Mouse (Mus musculus): Measurements from ENCODE around the gene Bfsp2. TPM values are rescaled to one million over a fixed set of nuclear protein-coding genes. Genes with fewer than 3 reads are reported as not detected.
A peak's percentile ranks its signal among the peaks of the same experiment; 100 is the strongest.
"Not testable (repeated sequence)": the region's sequence is repeated elsewhere in the genome, so short reads cannot be mapped to it uniquely, and the experiment has no call there.

Bfsp2 gene
- total RNA-seq, 2 experiments from 2014 or later, result 2.2 to 3.6 TPM

DNA sequence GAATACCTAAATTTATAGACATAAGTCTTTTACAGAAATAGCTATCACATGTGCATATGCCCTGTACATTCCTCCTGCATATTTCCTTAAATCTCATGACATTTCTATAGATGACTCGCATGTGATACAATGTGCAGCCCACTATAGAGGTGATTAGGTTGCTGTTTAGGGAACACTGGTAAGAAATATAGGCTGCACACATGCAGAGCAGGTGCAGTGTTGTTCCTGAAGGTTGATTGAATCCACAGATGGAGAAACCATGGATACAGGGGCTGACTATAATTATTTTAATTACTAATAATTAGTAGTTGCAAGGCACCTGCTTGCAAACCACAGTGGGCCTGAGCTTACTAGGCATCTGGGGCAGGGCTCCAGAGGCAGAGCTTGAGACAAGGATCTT, 48.5 kb downstream of the Bfsp2 start:
- no peak for DNase-seq (ENCODE audit: low spot score in 2 of 2)

DNA sequence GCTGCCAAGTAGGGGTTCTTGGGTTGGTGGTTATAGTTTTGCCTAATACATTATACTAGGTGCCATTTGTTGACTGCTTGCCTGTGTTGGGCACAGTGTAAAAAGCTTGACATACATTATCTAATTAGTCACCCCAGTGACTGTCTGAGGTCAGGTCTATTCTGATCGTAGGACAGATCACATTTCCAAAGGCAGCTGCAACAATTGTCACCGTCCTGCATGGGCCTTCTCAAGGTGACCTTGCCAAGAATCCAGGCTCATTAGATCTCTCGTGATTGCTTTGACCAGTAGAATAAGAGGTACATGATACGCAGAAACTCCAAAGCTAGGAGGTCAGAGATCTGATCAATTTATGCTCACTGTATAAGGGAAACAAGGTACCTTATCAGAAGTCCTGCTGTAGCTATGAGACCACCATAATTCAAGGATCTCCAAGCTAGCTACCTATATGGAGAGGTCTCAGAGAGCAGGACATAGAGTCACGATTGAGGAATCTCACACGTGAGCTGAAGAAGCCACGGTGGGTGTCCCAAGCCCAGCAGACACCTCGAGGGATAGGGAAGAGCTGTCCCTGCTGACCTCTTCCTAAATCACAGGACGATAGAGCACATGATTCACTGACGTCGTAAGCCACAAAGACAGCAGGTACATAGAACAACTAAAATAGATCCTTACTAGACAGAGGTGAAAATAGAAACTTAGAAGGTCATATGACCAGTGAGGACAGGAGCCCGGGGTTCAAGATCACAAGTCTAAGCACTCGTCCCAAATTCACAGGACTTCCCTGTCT, 49.6 kb downstream of the Bfsp2 start:
- DNase-seq (ENCODE audit: low spot score in 2 of 2), result no peak

DNA sequence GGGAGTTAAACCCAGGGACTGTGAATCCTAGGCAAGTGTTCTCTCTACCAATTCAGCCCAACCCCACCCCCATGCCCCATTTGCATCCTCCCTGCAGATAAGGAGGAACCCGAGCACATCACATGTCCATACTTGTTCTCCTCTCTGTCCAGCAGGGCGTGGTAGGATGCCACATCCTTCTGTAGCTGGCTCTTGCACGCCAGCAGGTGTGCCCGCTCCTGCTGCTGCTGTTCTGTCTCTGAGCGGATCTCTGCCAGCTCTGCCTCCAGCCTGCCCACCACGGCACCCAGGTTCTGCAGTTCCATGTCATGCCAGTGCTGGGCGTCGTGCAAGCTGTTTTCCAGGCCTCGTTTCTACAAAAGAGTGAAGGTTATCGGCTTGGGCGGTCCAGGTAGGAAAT, 53.8 kb downstream of the Bfsp2 start:
- DNase-seq (ENCODE audit: low spot score in 2 of 2), result no peak

DNA sequence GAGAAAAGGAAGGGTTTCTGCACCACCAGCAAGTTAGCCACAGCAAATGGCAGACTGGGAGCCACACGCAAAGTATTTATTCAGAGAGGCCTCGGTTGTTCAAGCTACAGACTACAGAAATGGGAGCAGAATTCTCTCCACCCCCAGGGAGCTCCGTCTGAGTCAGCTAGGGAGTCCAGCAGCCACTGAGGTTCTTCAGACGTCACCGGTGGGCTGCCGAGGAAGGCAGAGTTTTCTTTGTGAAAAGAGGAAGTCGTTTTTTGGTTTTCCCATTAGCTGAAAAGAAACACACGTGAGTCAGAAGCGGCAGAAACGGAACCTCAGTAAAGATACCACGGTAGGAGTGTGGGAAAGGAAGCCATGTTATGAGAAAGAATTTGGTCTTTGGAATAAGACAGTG, 55.4 kb downstream of the Bfsp2 start:
- DNase-seq (ENCODE audit: low spot score in 2 of 2), result no peak

DNA sequence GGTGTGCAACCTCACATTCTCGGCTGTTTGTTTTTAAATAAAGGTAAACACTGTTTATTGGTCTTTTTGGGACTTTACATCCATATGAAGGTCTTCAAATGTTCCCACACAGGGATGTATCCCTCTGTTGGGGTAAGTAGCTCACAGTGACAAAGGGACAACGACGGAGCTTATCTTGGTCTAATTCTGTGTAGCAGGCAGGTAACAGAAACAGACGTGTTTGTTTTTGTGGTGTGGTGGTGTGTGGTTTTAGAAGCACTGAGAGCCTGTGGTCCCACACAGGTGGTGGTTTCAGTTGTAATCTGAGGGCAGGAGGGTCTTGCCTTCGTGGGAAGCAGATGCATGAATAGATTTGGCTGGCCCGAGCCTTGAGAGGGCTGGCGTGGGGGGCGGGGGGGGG, 56.3 kb downstream of the Bfsp2 start:
- DNase-seq (ENCODE audit: low spot score in 2 of 2), result no peak

DNA sequence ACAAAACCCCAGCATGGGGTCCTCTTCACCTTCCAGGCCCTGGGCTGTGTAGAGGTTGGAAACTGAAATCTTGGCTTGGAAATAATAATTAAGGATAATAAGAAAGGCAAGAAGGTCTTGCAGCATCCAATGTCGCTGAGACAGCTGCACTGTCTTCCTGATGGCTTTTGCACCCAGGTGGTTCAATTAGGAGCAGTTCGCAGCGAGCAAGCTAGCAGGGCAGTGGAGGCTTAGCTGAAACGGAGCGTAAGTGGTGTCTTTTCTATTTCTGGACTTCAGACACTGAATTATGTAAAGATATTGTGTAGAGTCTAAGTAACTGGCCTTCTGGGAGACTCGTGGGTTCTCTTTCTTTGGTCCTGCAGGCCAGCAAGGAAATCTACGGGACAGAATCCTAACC, 56.8 kb downstream of the Bfsp2 start:
- DNase-seq (ENCODE audit: low spot score in 2 of 2), result no peak

DNA sequence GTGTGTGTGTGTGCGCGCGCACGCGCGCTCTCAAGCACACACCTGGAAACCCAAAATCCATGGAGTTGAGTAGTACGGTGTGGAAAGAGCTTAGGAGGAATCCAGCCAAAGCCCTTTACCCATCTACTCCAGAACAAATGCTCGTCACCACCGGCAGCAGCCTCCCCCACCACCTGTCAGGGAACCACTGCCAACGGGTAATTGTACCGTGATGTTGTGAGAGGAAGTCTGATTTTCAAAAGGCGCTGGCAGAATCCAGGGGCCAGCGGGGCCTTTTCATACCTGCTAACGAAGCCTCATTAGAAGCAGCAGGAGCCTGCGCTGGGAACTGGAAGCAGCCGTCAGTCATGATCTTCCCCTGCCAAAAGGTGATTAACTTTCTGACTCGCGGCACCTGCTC, 57.4 kb downstream of the Bfsp2 start:
- DNase-seq (ENCODE audit: low spot score in 2 of 2), result peak; percentile 44 to 57

DNA sequence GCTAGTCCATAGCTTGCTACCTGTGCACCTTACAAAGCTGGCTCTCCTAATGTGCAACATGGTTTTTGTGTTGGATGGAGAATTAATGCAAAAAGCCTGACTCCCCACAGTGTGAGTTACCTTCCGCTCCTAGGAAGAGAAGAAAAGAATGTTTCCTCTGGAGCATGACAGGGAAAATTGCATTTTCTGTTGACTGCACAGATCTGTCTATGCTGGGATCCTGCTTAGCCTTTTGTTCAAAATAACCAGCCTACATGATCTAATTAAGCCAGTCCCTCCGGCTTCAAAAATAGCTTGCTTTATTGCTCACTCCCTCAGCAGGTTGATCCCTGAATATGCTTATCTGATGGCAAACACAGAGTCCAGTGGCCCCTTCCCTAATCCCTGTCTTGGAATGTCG, 59.4 kb downstream of the Bfsp2 start:
- DNase-seq (ENCODE audit: low spot score in 2 of 2), result no peak

DNA sequence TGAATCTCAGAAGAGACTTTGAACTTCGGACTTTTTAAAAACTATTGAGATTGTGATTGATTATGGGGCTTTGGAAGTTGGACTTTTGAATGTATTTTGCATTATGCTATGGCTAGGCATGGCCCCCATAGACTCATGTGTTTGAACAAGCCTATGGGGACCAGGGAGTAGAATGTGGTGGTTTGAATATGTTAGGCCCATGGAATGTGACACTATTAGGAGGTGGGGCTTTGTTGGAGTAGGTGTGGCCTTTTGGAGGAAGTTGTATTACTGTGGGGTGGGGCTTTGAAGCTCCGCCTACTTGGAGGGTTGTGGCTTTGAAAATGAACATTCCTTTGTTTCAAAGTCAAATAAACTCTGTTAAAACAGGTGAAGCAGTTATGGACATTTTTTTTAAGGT, 61.4 kb downstream of the Bfsp2 start:
- no peak for DNase-seq (ENCODE audit: low spot score in 2 of 2)

DNA sequence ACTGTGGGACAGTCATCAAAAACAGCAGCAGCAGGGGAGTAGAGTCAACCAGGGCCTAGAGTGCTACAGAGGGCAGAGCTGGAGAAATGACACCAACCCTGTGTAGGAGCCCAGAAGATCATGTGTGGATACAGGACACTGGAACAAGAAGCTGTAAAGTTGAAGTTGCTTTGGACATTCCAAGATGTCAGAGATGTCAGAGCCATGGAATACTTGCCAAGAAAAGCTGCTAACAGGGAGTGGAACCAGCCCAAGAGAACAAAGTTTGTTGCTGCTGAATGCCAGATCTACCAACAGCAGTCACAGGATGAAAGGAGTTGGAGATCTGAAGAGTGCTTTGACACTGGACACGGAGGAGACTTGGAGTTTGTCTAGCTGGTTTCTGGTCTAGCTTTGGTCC, 62.0 kb downstream of the Bfsp2 start:
- DNase-seq (ENCODE audit: low spot score in 2 of 2), result not testable (repeated sequence)

DNA sequence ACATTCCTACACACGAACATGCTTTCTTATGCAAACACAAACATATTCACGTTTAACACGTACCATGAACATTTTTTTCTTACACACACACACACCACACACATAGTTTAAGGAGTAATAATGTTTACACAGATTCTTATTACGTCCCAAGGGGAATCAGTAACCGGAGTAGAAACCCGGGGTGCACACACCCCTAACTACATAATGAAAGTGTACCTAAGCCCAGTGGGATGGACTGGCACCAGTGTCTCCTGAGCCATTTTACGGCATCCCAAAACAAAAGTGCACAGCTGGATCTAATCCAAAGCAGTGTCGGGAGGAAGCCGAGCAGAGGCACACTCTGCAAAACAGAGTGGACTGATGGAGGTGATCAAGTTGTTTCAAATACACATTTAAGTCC, 66.8 kb downstream of the Bfsp2 start:
- no peak for DNase-seq (ENCODE audit: low spot score in 2 of 2)

DNA sequence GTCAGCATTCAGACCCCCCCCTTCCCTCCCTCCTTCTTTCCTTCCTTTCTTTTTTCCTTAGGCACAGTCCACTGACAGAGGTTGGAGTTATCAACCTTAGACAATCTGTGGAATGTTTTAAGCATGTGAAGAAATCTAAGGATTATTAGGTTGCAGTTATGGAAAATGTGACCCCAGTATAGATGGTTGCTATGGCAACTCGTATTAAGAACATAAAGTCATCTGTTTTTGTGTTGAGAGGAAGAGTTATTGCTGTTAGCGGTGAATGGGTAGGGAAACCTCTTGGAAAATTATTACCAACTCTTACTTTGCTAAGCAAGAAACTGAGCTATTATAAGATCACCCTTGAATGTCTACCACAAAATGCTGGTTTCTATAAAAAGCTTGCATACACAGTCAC, 71.1 kb downstream of the Bfsp2 start:
- no peak for DNase-seq (ENCODE audit: low spot score in 2 of 2)

DNA sequence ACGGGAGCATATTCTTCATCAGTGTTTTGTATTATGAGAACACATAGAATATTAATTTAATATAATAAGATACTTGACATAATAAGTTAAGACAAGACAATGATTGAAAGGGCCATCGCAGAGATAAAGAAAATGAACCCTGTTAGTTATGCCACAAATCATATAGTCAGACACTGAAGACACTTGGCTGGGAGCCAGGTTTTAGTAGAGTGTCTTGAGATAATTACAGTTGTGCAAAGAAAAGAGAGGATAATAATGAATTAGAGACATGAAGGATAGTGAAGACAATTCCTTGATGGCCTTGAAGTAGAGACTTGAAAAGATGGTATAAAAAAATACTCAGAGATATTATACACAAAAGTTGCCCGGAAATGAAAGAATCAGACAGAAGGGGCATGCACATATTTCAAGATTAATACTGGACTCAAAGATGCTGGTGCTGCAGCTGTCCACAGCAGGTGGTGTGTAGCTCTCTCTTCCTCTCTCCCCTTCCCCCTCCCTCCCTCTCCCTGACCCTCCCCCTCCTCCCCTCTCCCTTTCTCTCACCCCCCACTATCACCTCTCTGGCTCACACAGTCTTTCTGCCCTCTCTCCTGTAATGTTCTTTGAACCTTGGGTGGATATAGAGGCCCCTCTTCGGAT, 72.0 kb downstream of the Bfsp2 start:
- DNase-seq (ENCODE audit: low spot score in 2 of 2), result no peak

DNA sequence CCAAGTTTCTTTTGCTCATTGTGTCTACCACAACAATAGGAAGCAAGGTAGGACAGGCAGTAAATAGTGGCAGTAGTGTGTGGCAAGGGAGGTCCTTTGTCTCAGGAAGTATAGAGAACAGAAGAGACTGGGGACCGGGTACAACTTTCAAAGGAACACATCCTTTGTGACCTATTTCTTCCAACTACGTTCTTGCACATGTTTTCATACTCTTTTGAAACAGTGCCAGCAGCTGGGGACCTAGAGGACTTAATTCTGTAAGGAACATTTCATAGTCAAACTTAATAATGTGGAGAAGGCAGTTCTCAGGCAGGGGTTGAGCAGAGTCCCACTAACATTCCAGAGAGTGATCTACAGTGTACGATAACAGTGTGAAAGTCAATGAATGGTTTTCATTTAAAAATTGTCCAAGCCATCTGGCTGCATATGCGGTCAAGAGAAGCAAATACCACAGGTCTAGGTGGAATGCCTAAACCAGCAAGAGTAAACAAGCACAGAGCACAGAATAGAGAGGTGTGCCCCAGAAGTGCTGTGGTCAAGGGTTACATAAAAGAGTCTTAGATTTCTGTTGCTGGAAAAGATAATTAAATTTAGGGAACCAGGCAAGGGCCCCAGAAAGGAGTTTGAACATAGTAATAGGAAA, 76.8 kb downstream of the Bfsp2 start:
- DNase-seq (ENCODE audit: low spot score in 2 of 2), result no peak

DNA sequence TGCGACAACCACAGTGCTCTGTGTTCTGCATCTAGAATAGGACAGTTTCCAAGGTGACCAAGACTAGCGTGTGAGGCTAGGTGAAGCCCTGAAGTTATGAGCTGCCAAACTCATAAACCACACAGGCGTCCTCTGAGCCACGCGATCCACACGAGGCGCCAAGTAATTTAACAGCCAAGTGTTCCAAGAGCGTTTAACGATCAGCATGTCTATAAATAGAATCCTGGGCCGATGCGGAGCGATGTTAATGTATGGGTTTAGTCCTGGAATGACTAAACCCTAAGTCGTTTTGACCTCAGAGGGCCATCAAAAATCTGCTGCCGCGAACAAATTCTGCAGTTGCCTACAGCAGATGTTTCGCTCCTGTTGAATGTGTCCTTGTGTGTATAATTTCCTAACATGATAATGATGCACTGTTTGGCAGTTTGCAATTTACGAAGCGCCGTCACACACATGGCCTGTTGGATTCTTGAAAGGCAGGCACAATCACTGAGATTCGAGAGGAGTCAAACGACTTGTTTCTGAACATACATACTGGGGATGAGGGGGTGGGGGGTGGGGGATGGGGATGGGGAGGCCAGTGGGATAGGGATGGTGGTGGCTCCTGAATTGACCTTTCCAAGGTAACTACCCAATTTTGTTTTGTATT, 81.6 kb downstream of the Bfsp2 start:
- DNase-seq (ENCODE audit: low spot score in 2 of 2), result peak; percentile 13 to 28

DNA sequence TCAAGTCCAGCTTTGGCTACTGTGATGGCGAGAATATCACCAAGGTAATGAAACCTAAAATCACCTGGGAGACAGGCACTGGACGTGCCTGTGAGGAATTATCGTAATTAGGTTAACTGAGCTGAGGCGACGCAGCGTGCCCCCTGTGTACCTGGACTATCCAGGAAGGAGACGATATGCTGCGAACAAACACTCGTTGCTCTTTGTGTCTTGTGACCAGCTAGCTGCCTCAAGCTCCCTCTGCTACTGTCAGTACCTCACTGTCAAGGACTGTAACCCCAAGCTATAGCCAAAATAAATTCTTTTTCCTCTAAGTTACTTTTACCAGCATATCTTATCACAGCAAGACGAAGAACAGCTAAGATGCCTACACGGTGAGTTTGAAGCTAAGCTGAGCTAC, 87.0 kb downstream of the Bfsp2 start:
- no peak for DNase-seq (ENCODE audit: low spot score in 2 of 2)

DNA sequence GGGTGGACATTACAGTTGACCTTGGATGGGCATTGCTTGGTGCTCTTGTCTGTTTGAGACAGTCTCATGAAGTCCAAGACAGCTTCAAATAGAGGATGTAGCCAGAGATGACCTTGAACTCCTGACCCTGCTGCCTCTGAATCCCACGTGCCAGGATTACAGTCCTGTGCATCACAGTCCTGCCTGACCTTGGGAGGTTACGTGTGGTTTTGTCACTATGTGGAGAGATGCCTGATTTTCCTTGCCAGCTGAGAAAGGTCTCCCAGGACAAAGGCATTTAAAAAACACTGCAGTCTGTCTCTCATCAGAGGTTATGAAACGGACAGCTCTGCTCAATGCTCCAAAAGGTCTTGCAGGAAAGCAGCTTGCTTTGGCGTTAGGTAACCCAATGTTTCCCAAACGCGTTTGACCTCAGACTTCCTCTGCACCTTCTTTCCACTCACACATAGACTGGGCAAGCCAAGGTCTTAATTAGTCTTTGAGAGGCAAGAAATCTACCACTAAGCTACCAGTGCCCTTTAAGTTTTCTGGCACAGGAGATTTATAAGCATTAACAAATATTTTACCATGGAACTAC, 88.3 kb downstream of the Bfsp2 start:
- DNase-seq (ENCODE audit: low spot score in 2 of 2), result no peak

DNA sequence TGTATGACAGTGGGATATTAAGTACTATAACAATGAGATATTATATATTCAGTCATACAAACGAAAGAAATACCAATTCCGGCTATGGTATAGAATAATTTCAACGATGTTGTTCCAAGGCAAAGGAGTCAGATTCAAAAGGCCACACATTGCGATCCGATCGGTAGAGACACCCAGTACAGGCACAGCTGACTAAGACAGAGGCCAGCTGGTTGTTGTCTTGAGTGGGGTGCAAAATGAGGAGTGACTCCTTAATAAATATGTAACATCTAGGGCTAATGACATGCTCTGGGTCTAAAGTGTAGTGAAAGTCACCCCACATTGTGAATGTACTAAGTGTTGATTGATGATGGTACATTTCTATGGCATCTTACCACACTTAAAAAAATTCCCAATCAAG, 91.0 kb downstream of the Bfsp2 start:
- no peak for DNase-seq (ENCODE audit: low spot score in 2 of 2)

DNA sequence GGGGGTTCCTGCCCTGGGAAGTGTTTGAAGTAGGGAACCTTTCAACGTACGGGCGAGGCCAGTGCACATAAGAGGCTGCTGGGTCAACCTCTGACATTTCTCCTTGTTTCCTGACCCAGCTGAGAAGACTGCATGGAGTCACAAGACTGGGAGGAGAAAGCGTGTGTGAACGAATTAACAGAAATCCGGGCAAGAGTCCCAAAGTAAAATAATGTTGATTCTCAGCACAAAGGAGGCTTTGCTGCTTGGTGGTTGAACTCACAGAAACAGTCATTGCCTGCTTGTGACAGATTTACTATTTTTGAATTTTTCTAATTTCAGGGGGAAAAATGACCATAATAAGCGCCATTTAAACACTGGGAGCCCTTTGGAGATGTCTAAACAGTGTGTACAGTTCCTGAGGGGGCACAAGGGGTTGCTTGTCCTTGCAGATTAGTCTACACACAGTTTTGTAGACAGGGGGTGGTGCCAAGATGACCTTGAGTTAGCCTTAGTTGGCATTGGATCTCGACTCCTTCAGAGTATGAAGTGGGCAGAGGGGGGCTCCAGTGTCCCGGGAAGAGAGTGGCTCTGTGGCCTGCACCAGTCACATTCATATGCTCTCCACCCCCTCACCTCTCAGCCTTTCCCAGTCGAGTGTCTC, 93.1 kb downstream of the Bfsp2 start:
- no peak for DNase-seq (ENCODE audit: low spot score in 2 of 2)

DNA sequence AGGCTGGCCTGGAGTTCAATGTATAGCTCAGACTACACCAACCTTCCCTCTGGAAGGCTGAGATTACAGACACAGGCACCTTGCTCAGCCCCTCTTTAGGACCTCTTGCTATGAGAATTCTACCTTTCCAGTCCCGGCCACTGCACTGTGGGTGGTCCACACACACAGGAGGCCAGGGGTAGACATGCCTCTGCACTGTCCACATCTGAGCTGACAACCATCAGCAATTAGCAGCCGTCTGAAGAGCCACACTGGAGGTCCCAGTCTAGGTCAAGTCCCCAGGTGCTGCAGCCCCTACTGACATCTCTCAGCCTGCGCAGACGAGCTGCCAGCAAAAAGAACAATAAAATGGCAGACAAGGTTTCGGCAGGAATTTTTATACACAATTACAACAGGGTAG, 93.6 kb downstream of the Bfsp2 start:
- DNase-seq (ENCODE audit: low spot score in 2 of 2), result no peak

DNA sequence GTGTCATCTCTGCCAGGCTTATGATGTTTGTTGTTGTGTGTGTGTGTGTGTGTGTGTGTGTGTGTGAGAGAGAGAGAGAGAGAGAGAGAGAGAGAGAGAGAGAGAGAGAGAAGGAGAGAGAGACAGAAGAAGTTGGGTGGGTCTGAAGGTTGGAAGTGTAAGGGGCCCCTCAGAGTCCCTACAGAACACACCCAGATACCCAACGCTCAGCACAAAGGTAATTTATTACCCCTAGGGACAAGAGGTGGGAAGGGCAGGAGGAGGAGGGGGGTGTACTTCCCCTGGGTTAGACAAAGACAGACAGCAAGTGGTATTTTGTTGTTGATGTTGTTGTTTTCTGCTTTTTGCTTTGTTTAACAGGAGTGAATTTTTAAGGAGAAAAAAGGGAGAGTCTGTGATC, 94.6 kb downstream of the Bfsp2 start:
- no peak for DNase-seq (ENCODE audit: low spot score in 2 of 2)
